Mouse (Mus musculus): ENCODE data around the gene Mphosph9. TPM values are rescaled to one million over a fixed set of nuclear protein-coding genes. Genes with fewer than 3 reads are reported as not detected.
"Not testable (repeated sequence)": the region's sequence is repeated elsewhere in the genome, so short reads cannot be mapped to it uniquely, and the experiment has no call there.

Mphosph9 gene
- polyA plus RNA-seq, 1 experiment from 2014 or later: 4.2 TPM

- 53% methylated on average over 3 of the region's 4 CpGs for WGBS (ENCODE audit: insufficient replicate concordance)
- H3K36me3 ChIP-seq (ENCODE audit: control insufficient read depth, insufficient read depth): peaks cover 15% of the 10 kb centered on the region
- not testable (repeated sequence) for H3K27me3 ChIP-seq (ENCODE audit: control insufficient read depth, insufficient read depth, low read depth, low read length); H3K4me1 ChIP-seq (ENCODE audit: control insufficient read depth, low read depth, low read length); H3K4me3 ChIP-seq (ENCODE audit: low read depth, low read length); H3K27ac ChIP-seq (ENCODE audit: low read length); H3K9me3 ChIP-seq (replicated peaks; ENCODE audit: control insufficient read depth, low read length); H3K9ac ChIP-seq (ENCODE audit: low read depth, low read length); ATAC-seq (ENCODE audit: low read depth); H3K4me2 ChIP-seq (ENCODE audit: low read depth, low read length)
These were observed 28.5 kb downstream of the Mphosph9 start for GRCm38 (mm10) chr5:124299307-124299706.

- Histone ChIP-seq H3K4me3 (ENCODE audit: low read depth, low read length) (no peak overlapping the region), H3K27me3 (ENCODE audit: control insufficient read depth, insufficient read depth, low read depth, low read length) (no peaks in the 10 kb centered on the region), H3K4me2 (ENCODE audit: low read depth, low read length) (no peak overlapping the region), H3K4me1 (ENCODE audit: control insufficient read depth, low read depth, low read length) (no peaks in the 10 kb centered on the region), H3K27ac (ENCODE audit: low read length) (no peak overlapping the region), H3K36me3 (ENCODE audit: control insufficient read depth, insufficient read depth) (peaks cover 13% of the 10 kb centered on the region), H3K9ac (ENCODE audit: low read depth, low read length) (no peak overlapping the region), H3K9me3 (replicated peaks; ENCODE audit: control insufficient read depth, low read length) (no peaks in the 10 kb centered on the region)
- 77% methylated on average over 4 of the region's 4 CpGs for WGBS (ENCODE audit: insufficient replicate concordance)
- no peak for ATAC-seq (ENCODE audit: low read depth)
These were observed 31.3 kb downstream of the Mphosph9 start for GRCm38 (mm10) chr5:124296475-124296874.

GRCm38 (mm10) chr5:124293967-124294366 lies 33.8 kb downstream of the Mphosph9 start:
- no peak overlapping the region for H3K9ac ChIP-seq (ENCODE audit: low read depth, low read length)
- no peak for ATAC-seq (ENCODE audit: low read depth)
- no peak overlapping the region for H3K27ac ChIP-seq (ENCODE audit: low read length)
- no peak overlapping the region for H3K4me2 ChIP-seq (ENCODE audit: low read depth, low read length)
- 80% methylated on average over 5 of the region's 5 CpGs for WGBS (ENCODE audit: insufficient replicate concordance)
- H3K4me1 ChIP-seq (ENCODE audit: control insufficient read depth, low read depth, low read length): no peaks in the 10 kb centered on the region
- H3K9me3 ChIP-seq (replicated peaks; ENCODE audit: control insufficient read depth, low read length): no peaks in the 10 kb centered on the region
- H3K36me3 ChIP-seq (ENCODE audit: control insufficient read depth, insufficient read depth): peaks cover 22% of the 10 kb centered on the region
- H3K4me3 ChIP-seq (ENCODE audit: low read depth, low read length): no peak overlapping the region
- no peaks in the 10 kb centered on the region for H3K27me3 ChIP-seq (ENCODE audit: control insufficient read depth, insufficient read depth, low read depth, low read length)

GRCm38 (mm10) chr5:124290216-124290615 lies 37.6 kb downstream of the Mphosph9 start:
- WGBS (ENCODE audit: insufficient replicate concordance): 88% methylated on average over 4 of the region's 4 CpGs
- ATAC-seq (ENCODE audit: low read depth): no peak
- H3K27me3 ChIP-seq (ENCODE audit: control insufficient read depth, insufficient read depth, low read depth, low read length): no peaks in the 10 kb centered on the region
- H3K9ac ChIP-seq (ENCODE audit: low read depth, low read length): no peak overlapping the region
- no peaks in the 10 kb centered on the region for H3K4me1 ChIP-seq (ENCODE audit: control insufficient read depth, low read depth, low read length)
- H3K4me3 ChIP-seq (ENCODE audit: low read depth, low read length): no peak overlapping the region
- no peak overlapping the region for H3K4me2 ChIP-seq (ENCODE audit: low read depth, low read length)
- H3K36me3 ChIP-seq (ENCODE audit: control insufficient read depth, insufficient read depth): peaks cover 17% of the 10 kb centered on the region
- no peaks in the 10 kb centered on the region for H3K9me3 ChIP-seq (replicated peaks; ENCODE audit: control insufficient read depth, low read length)
- H3K27ac ChIP-seq (ENCODE audit: low read length): no peak overlapping the region

GRCm38 (mm10) chr5:124287616-124288247 lies 40.0 kb downstream of the Mphosph9 start:
- H3K4me3 ChIP-seq (ENCODE audit: low read depth, low read length): no peak overlapping the region
- no peak overlapping the region for H3K4me2 ChIP-seq (ENCODE audit: low read depth, low read length)
- WGBS (ENCODE audit: insufficient replicate concordance): 87% methylated on average over 6 of the region's 6 CpGs
- peaks cover 17% of the 10 kb centered on the region for H3K36me3 ChIP-seq (ENCODE audit: control insufficient read depth, insufficient read depth)
- H3K4me1 ChIP-seq (ENCODE audit: control insufficient read depth, low read depth, low read length): no peaks in the 10 kb centered on the region; the same call in 1 of the 2 replicates
- H3K9ac ChIP-seq (ENCODE audit: low read depth, low read length): no peak overlapping the region
- no peak for ATAC-seq (ENCODE audit: low read depth)
- H3K27ac ChIP-seq (ENCODE audit: low read length): no peak overlapping the region
- H3K27me3 ChIP-seq (ENCODE audit: control insufficient read depth, insufficient read depth, low read depth, low read length): no peaks in the 10 kb centered on the region
- H3K9me3 ChIP-seq (replicated peaks; ENCODE audit: control insufficient read depth, low read length): no peaks in the 10 kb centered on the region

GRCm38 (mm10) chr5:124284330-124284729 lies 43.4 kb downstream of the Mphosph9 start:
- H3K36me3 ChIP-seq (ENCODE audit: control insufficient read depth, insufficient read depth): peaks cover 8% of the 10 kb centered on the region
- H3K4me1 ChIP-seq (ENCODE audit: control insufficient read depth, low read depth, low read length): no peaks in the 10 kb centered on the region; the same call in 1 of the 2 replicates
- H3K4me3 ChIP-seq (ENCODE audit: low read depth, low read length): no peak overlapping the region
- H3K4me2 ChIP-seq (ENCODE audit: low read depth, low read length): no peak overlapping the region
- no peak for ATAC-seq (ENCODE audit: low read depth)
- H3K9ac ChIP-seq (ENCODE audit: low read depth, low read length): no peak overlapping the region
- H3K27ac ChIP-seq (ENCODE audit: low read length): no peak overlapping the region
- WGBS (ENCODE audit: insufficient replicate concordance): 61% methylated on average over 3 of the region's 3 CpGs
- no peaks in the 10 kb centered on the region for H3K27me3 ChIP-seq (ENCODE audit: control insufficient read depth, insufficient read depth, low read depth, low read length)
- H3K9me3 ChIP-seq (replicated peaks; ENCODE audit: control insufficient read depth, low read length): no peaks in the 10 kb centered on the region

GRCm38 (mm10) chr5:124282854-124283253 lies 44.9 kb downstream of the Mphosph9 start:
- H3K9me3 ChIP-seq (replicated peaks; ENCODE audit: control insufficient read depth, low read length): no peaks in the 10 kb centered on the region
- WGBS (ENCODE audit: insufficient replicate concordance): 69% methylated on average over 2 of the region's 2 CpGs
- no peaks in the 10 kb centered on the region; the same call in 1 of the 2 replicates for H3K4me1 ChIP-seq (ENCODE audit: control insufficient read depth, low read depth, low read length)
- no peak overlapping the region for H3K4me2 ChIP-seq (ENCODE audit: low read depth, low read length)
- ATAC-seq (ENCODE audit: low read depth): no peak
- H3K27me3 ChIP-seq (ENCODE audit: control insufficient read depth, insufficient read depth, low read depth, low read length): no peaks in the 10 kb centered on the region
- no peak overlapping the region for H3K9ac ChIP-seq (ENCODE audit: low read depth, low read length)
- no peak overlapping the region for H3K27ac ChIP-seq (ENCODE audit: low read length)
- no peak overlapping the region for H3K4me3 ChIP-seq (ENCODE audit: low read depth, low read length)
- peaks cover 5% of the 10 kb centered on the region for H3K36me3 ChIP-seq (ENCODE audit: control insufficient read depth, insufficient read depth)

- no peaks in the 10 kb centered on the region for H3K27me3 ChIP-seq (ENCODE audit: control insufficient read depth, insufficient read depth, low read depth, low read length)
- ATAC-seq (ENCODE audit: low read depth): no peak
- no peak overlapping the region for H3K4me3 ChIP-seq (ENCODE audit: low read depth, low read length)
- 81% methylated on average over 5 of the region's 5 CpGs for WGBS (ENCODE audit: insufficient replicate concordance)
- no peak overlapping the region for H3K4me2 ChIP-seq (ENCODE audit: low read depth, low read length)
- no peak overlapping the region for H3K9ac ChIP-seq (ENCODE audit: low read depth, low read length)
- peaks cover 7% of the 10 kb centered on the region for H3K36me3 ChIP-seq (ENCODE audit: control insufficient read depth, insufficient read depth)
- H3K27ac ChIP-seq (ENCODE audit: low read length): no peak overlapping the region
- H3K9me3 ChIP-seq (replicated peaks; ENCODE audit: control insufficient read depth, low read length): no peaks in the 10 kb centered on the region
- no peaks in the 10 kb centered on the region for H3K4me1 ChIP-seq (ENCODE audit: control insufficient read depth, low read depth, low read length)
These were observed 57.5 kb downstream of the Mphosph9 start for GRCm38 (mm10) chr5:124270226-124270625.

GRCm38 (mm10) chr5:124269661-124270060 lies 58.1 kb downstream of the Mphosph9 start:
- WGBS (ENCODE audit: insufficient replicate concordance): 84% methylated on average over 11 of the region's 11 CpGs
- Histone ChIP-seq H3K9ac (ENCODE audit: low read depth, low read length) (no peak overlapping the region), H3K4me1 (ENCODE audit: control insufficient read depth, low read depth, low read length) (no peaks in the 10 kb centered on the region), H3K9me3 (replicated peaks; ENCODE audit: control insufficient read depth, low read length) (no peaks in the 10 kb centered on the region), H3K27ac (ENCODE audit: low read length) (no peak overlapping the region), H3K36me3 (ENCODE audit: control insufficient read depth, insufficient read depth) (peaks cover 7% of the 10 kb centered on the region), H3K4me2 (ENCODE audit: low read depth, low read length) (no peak overlapping the region), H3K27me3 (ENCODE audit: control insufficient read depth, insufficient read depth, low read depth, low read length) (no peaks in the 10 kb centered on the region), H3K4me3 (ENCODE audit: low read depth, low read length) (no peak overlapping the region)
- ATAC-seq (ENCODE audit: low read depth): no peak
